Mouse (Mus musculus) cerebellum, adult 2 months (tissue): Measurements from ENCODE around the gene Fry.

Experiments used
- CTCF ChIP-seq: fragments of 200-500 bp; IDR thresholded peaks from 2 replicates; pipeline ENCODE4 v1.5.1; 2011; ENCODE audit warnings: low read depth, mild to moderate bottlenecking, control low read depth, low read length, moderate library complexity, borderline replicate concordance; ENCODE audit not compliant: insufficient read depth
- POLR2A ChIP-seq: fragments of 200-500 bp; IDR thresholded peaks from 2 replicates; pipeline ENCODE4 v1.6.1; 2011; ENCODE audit warnings: low read length, control low read depth, borderline replicate concordance; ENCODE audit not compliant: insufficient read depth

GRCm38 (mm10) chr5:150281084-150281483, 162.6 kb downstream of the Fry start:
- TF ChIP-seq CTCF (peak; percentile 34; the same call in 1 of the 2 replicates), POLR2A (no peak)
